Mouse (Mus musculus) embryonic facial prominence, embryonic 15.5 days (tissue): ENCODE results near the gene Stx6. TPM values are rescaled to one million over a fixed set of nuclear protein-coding genes. Genes with fewer than 3 reads are reported as not detected.

Experiments used
- ATAC-seq: fragments of 200-750 bp; cut with Nextera tagmentation; 2 replicates; pipeline ENCODE4 v1.8.0; 2017; ENCODE audit warnings: low read depth, moderate TSS enrichment; ENCODE audit not compliant: insufficient number of reproducible peaks, low FRiP score, low TSS enrichment
- H3K27ac ChIP-seq: fragments of 300-500 bp; sonication (generic); replicated peaks from 2 replicates; pipeline ENCODE4 v1.5.1; 2015; ENCODE audit warnings: mild to moderate bottlenecking, inconsistent platforms
- H3K27me3 ChIP-seq: fragments of 300-500 bp; sonication (generic); 2 replicates; pipeline ENCODE4 v1.6.1; 2015; ENCODE audit warnings: inconsistent platforms
- H3K36me3 ChIP-seq: fragments of 300-500 bp; sonication (generic); 2 replicates; pipeline ENCODE4 v1.6.1; 2015; ENCODE audit warnings: mild to moderate bottlenecking, inconsistent platforms
- H3K4me1 ChIP-seq: fragments of 300-500 bp; sonication (generic); 2 replicates; pipeline ENCODE4 v1.6.1; 2015; ENCODE audit warnings: inconsistent platforms
- H3K4me2 ChIP-seq: fragments of 300-500 bp; sonication (generic); replicated peaks from 2 replicates; pipeline ENCODE4 v1.6.1; 2015; ENCODE audit warnings: mild to moderate bottlenecking, inconsistent platforms
- H3K4me3 ChIP-seq: fragments of 300-500 bp; sonication (generic); replicated peaks from 2 replicates; pipeline ENCODE4 v1.5.1; 2015; ENCODE audit warnings: mild to moderate bottlenecking, inconsistent platforms
- H3K9ac ChIP-seq: fragments of 300-500 bp; sonication (generic); 2 replicates; pipeline ENCODE4 v1.6.1; 2015; ENCODE audit warnings: inconsistent platforms
- H3K9me3 ChIP-seq: fragments of 300-500 bp; sonication (generic); replicated peaks from 2 replicates; pipeline ENCODE4 v1.6.1; 2016; ENCODE audit warnings: inconsistent platforms
- WGBS: fragments of 180-500 bp; shearing (Covaris S2); methylation state at CpG from one replicate; pipeline ENCODE4 v1.1.7; 2015; 5-methylcytosine and 5-hydroxymethylcytosine counted together
- polyA plus RNA-seq: library from polyadenylated mRNA; unstranded; fragments of >200 nt; fragmentation: Nextera tagmentation; extraction: Ambion mirVana; gene quantifications from 2 replicates; pipeline ENCODE4 v1.2.1, GENCODE M21; 2015

Gene Stx6
- polyA plus RNA-seq, 1 experiment from 2014 or later = 86.5 TPM

DNA sequence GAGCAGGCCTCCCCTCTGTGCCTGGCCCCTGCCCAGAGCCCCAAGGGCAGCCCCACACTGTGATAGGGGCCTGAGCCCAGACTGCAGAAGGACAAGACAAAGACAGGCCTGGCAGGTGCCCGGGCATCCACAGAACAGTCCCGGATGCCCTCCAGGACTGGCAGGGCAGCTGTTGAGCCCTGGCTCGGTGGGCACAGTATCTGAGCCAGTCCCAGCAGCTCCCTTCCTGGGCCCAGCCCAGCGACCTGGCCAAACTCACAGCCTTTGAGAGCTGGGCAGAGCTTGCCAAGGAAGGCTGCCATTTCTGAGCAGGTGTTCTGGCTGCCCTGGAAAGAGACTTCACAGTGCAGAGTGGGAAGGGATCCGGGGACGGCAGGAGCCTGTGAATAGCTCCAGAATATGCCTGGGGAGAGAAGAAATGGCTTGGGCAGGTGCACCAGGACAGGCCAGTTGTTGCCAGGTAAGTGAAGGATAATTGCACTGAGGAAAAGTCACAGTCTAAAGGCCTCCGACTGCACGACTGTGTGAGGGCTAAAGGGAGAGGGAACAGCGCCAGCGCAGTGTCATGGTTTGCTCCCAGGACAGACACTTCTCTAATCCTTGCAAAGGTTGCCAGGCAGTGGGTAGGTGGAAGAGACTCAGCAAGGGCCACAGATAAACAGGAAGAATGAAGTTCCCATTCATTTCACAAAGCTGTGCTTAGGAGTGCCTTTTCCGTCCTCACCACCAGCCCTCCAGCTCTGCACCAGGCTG lies 51.7 kb downstream of the Stx6 start:
- Histone ChIP-seq H3K27me3 (no peaks in the 10 kb centered on the region), H3K9me3 (no peaks in the 10 kb centered on the region), H3K4me1 (peaks cover 67% of the 10 kb centered on the region), H3K27ac (no peak overlapping the region), H3K4me2 (no peak overlapping the region), H3K36me3 (no peaks in the 10 kb centered on the region), H3K9ac (no peak overlapping the region), H3K4me3 (no peak overlapping the region)
- no peak for ATAC-seq
- 64% methylated on average over 11 of the region's 11 CpGs for WGBS

DNA sequence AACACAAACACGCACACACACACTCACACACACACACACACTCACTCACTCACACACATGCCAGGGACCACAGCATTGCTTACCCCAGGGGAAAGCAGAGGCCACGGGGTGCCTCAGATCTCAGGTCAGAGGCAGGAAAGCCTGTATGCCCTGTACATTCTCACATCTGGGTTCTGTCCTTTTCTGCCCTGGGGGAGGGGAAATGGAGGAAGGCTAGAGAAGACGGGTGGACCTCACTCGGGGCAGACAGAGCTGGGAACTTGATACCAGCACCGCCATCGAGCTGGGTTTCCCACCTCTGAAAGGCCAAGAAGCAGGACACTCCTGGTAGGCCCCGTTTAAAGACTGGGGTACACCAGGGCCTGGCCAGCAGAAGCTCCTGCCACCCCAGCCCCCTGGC lies 52.5 kb downstream of the Stx6 start:
- no peak for ATAC-seq
- Histone ChIP-seq H3K9me3 (no peaks in the 10 kb centered on the region), H3K4me1 (peaks cover 67% of the 10 kb centered on the region), H3K4me3 (no peak overlapping the region), H3K27ac (no peak overlapping the region), H3K4me2 (no peak overlapping the region), H3K9ac (no peak overlapping the region), H3K27me3 (no peaks in the 10 kb centered on the region), H3K36me3 (no peaks in the 10 kb centered on the region)
- 8% methylated on average over 7 of the region's 7 CpGs for WGBS

DNA sequence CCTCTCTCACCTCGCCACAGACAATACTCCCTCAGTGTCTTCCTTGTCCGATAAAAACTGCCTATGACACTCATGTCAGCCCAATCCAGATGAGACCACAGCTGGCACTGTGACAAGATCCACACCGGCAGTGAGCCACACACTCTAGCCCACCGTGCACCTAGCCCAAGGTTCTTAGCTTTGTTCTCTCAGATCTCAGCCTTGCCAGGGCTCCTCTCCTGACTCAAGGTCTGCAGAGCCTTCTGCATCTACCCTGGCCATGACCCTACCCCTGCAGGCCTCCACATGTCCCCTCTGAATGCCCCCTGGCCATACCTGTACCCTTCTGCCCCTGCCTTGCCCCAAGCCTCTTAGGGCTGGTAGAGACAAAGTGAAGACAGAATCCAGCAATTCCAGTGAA lies 53.6 kb downstream of the Stx6 start:
- no peak overlapping the region for H3K4me2 ChIP-seq
- H3K27me3 ChIP-seq = no peaks in the 10 kb centered on the region
- no peaks in the 10 kb centered on the region for H3K9me3 ChIP-seq
- 0 out of 2 replicates have a peak, but pooled peaks cover 2% of the 10 kb centered on the region for H3K36me3 ChIP-seq
- H3K27ac ChIP-seq = peak overlapping the region; percentile 72; the same call in 1 of the 2 replicates
- ATAC-seq = no peak
- WGBS = 33% methylated on average over 4 of the region's 4 CpGs
- no peak overlapping the region for H3K4me3 ChIP-seq
- H3K4me1 ChIP-seq = peaks cover 76% of the 10 kb centered on the region
- H3K9ac ChIP-seq = no peak overlapping the region

DNA sequence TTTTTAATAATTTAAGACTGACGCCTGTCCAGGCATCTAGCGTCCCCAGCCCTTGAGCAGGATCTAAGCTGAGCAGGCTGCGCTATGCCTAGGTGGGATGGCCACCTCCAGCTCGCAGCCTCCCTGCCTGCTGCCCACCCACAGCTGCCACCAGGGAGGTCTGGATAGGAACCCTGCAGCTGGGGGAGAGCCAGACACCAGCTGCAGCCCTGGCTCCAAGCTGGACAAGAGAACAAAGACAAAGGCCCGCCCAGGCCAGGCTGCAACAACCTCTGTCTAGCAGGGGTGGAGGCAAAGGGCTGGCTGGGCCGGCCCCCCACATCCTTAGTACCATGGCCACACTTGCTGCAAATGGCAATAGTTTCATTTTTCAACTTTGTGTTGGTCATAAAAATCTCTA lies 54.0 kb downstream of the Stx6 start:
- peaks cover 77% of the 10 kb centered on the region for H3K4me1 ChIP-seq
- WGBS = 17% methylated on average over 6 of the region's 6 CpGs
- H3K4me2 ChIP-seq = no peak overlapping the region
- no peak overlapping the region for H3K4me3 ChIP-seq
- peak overlapping the region; percentile 72 for H3K27ac ChIP-seq
- H3K27me3 ChIP-seq = no peaks in the 10 kb centered on the region
- no peaks in the 10 kb centered on the region for H3K9me3 ChIP-seq
- peak; percentile 46; the same call in 1 of the 2 replicates for ATAC-seq
- 0 out of 2 replicates have a peak, but pooled peaks cover 6% of the 10 kb centered on the region for H3K36me3 ChIP-seq
- H3K9ac ChIP-seq = no peak overlapping the region

DNA sequence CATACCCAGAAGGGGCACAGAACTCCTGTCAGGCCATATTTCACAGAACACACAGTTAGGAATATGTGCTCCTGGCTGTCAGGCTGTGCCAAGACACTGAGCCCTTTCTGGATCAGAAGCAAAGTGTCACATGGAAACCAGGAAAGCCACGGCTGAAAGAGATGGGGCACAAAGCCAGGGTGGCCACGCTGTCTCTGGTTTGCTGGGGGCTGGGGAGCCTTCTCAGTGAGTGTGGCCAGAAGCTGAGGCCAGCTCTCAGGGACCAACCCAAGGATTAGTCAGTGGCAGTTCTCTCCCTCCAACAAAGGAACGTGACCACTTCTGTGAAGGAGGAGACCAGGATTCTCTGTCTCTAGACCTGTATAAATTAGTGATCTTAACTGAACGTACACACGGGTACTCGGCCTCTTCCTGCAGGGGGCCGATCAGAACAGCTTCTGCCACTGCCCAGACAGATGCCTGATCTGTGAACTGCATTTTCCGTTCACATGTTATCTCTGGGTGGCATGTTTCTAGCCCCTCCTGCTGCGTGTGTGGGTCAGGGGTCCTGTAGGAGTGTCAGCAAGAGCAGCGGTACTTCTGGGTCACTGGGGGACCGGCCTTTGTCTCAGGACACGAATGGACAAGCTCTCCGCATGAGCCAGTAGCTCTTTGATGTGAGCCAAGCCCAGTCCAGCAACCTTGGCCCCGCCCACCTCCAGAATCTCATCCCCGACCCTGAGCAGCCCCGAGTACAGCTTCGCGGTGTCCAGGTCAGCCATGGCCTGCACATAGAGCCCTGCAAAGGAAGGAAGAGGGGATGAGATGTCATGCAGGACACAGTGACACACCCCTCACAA lies 54.6 kb downstream of the Stx6 start:
- no peaks in the 10 kb centered on the region for H3K9me3 ChIP-seq
- peaks cover 79% of the 10 kb centered on the region for H3K4me1 ChIP-seq
- no peaks in the 10 kb centered on the region for H3K27me3 ChIP-seq
- no peak overlapping the region for H3K9ac ChIP-seq
- H3K4me2 ChIP-seq = no peak overlapping the region
- no peak for ATAC-seq
- H3K27ac ChIP-seq = peak overlapping the region; percentile 72
- 0 out of 2 replicates have a peak, but pooled peaks cover 6% of the 10 kb centered on the region for H3K36me3 ChIP-seq
- WGBS = 28% methylated on average over 18 of the region's 18 CpGs
- no peak overlapping the region for H3K4me3 ChIP-seq

DNA sequence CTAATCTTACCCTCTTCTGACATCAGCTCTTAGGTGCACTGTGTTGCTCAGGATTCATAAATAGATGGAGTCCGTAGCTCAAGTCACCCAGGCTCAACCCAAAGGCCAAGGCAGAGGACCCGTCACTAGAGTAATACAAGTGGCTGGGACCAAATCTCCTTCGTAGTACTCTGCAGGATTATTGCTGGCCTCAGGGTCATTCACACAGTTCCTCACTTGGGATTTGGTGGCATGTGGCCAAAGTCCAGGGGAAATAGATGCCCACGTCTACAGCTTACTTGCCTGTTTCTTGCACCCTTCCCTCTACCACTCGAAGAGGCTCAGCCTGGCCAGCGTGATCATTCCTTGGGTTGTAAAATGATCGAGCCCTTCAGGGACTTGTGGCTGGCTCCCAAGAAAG lies 55.4 kb downstream of the Stx6 start:
- ATAC-seq = no peak
- H3K9me3 ChIP-seq = no peaks in the 10 kb centered on the region
- H3K27ac ChIP-seq = no peak overlapping the region
- no peak overlapping the region for H3K9ac ChIP-seq
- H3K4me3 ChIP-seq = no peak overlapping the region
- 74% methylated on average over 7 of the region's 7 CpGs for WGBS
- H3K4me1 ChIP-seq = peaks cover 75% of the 10 kb centered on the region
- no peaks in the 10 kb centered on the region for H3K27me3 ChIP-seq
- 0 out of 2 replicates have a peak, but pooled peaks cover 6% of the 10 kb centered on the region for H3K36me3 ChIP-seq
- no peak overlapping the region for H3K4me2 ChIP-seq

DNA sequence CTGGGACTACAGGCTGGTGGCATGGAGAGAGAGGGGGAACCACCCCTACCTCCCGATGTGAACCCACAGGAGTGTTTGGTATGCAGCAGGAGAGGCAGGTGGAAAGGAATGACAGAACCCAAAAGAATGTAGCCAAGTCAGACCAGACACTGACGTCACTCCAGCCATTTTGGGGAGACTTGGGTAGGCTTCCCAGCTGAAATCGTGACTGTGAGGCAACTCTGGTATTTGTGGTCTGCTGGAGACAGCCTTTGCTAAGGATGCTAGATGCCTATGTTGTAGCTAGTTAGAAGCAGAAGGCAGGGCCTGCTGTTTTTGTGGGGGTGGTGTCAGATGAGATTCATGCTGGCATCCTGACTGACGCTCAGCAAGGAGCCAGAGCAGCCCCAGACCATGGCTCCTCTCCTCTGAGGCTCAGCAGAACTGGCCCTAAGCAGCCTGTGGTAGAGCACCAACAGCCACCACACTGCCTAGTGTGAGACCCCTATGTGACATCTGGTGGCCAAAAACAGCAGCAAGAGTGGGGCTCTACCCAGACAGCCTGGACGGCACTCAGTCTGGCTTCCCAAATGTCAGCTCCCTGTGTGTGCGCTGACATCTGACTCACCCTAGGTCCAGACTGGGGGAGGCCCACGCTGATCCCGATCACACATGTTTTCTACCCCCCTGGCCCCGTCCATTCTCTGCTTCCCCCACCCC lies 56.7 kb downstream of the Stx6 start:
- Histone ChIP-seq H3K4me3 (no peak overlapping the region), H3K36me3 (0 out of 2 replicates have a peak, but pooled peaks cover 11% of the 10 kb centered on the region), H3K27me3 (no peaks in the 10 kb centered on the region), H3K4me1 (peaks cover 75% of the 10 kb centered on the region), H3K9me3 (no peaks in the 10 kb centered on the region), H3K27ac (no peak overlapping the region), H3K9ac (no peak overlapping the region), H3K4me2 (no peak overlapping the region)
- WGBS = 26% methylated on average over 9 of the region's 9 CpGs
- 0 out of 2 replicates have a peak, but pooled peaks have one; percentile 8 for ATAC-seq

DNA sequence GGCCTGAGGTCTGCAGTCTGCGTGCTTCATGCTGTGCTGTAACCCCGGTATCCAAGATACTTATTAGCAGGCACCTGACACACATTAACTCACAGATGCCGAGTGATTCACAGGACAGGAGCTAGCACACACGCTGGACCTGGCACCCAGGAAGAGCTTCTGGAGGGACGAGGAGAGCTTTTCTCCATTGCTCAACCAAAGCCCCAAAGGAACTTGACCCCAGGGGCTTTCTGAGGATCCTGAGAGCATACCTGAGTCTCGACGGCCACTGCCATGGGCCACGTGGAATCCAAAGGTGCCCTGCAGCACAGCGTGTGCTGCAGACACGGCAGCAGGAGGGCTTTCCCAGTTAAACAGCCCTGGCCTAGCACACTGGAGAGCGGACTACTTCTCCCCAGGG lies 57.8 kb downstream of the Stx6 start:
- no peaks in the 10 kb centered on the region for H3K27me3 ChIP-seq
- H3K9me3 ChIP-seq = no peaks in the 10 kb centered on the region
- no peak overlapping the region for H3K9ac ChIP-seq
- peaks cover 67% of the 10 kb centered on the region for H3K4me1 ChIP-seq
- H3K36me3 ChIP-seq = 0 out of 2 replicates have a peak, but pooled peaks cover 14% of the 10 kb centered on the region
- ATAC-seq = no peak
- 41% methylated on average over 11 of the region's 11 CpGs for WGBS
- H3K27ac ChIP-seq = peak overlapping the region; percentile 48
- H3K4me2 ChIP-seq = no peak overlapping the region
- H3K4me3 ChIP-seq = no peak overlapping the region

DNA sequence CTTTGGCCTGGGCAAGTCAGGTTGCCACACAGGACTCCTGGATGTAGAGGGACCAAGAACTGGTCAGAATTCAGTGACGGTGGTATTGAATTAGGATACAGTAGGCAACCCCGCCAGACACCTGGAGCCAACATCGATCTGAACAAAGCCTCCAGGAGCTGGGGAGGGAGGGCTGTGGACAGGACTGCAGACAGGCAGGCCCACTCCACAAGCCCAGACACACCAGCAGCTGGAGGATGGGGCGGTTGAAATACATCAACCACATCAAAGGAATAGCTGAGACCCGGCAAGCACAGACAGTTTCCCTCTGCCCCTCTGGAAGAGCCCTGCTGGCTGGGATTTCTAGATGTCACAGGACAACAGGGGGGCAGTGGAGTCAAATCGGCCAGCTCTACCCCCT lies 58.3 kb downstream of the Stx6 start:
- H3K4me3 ChIP-seq = no peak overlapping the region
- H3K36me3 ChIP-seq = 0 out of 2 replicates have a peak, but pooled peaks cover 15% of the 10 kb centered on the region
- H3K9ac ChIP-seq = no peak overlapping the region
- no peaks in the 10 kb centered on the region for H3K27me3 ChIP-seq
- H3K9me3 ChIP-seq = no peaks in the 10 kb centered on the region
- H3K4me1 ChIP-seq = peaks cover 66% of the 10 kb centered on the region
- ATAC-seq = no peak
- H3K4me2 ChIP-seq = no peak overlapping the region
- 25% methylated on average over 6 of the region's 6 CpGs for WGBS
- peak overlapping the region; percentile 48 for H3K27ac ChIP-seq

DNA sequence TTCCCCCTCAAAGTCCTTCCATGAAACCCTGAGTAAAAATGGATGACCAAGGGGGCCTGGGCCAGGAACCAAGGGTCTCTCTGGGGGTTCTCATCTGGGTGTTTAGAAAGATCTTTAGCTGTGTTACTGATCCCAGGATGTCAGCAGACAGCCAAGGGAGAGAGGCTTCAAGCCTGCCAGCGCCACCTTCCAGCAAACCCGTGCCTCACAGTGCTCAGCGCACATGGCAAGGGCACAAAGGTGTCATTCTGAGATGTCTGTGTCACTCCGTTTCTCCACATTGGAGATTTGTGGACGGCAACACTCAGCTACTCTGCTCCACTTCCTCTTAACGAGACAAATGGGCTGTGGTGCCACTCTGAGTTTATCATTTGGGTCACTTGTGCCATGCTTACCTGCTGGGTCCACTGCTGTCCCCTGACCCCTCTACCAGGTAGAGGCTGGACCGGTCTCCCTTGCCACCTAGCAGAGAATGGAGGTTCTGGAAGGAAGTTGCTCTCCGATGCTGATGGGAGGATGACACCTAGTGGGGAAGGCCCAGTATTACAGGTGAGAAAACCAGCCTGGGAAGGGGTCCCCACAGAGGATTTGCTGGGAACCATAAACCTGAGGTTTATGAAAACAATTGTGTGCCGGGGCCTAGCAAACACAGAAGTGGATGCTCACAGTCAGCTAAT lies 59.5 kb downstream of the Stx6 start:
- no peak for ATAC-seq
- Histone ChIP-seq H3K9ac (no peak overlapping the region), H3K4me2 (no peak overlapping the region), H3K27ac (no peak overlapping the region), H3K36me3 (0 out of 2 replicates have a peak, but pooled peaks cover 15% of the 10 kb centered on the region), H3K4me1 (peaks cover 63% of the 10 kb centered on the region), H3K27me3 (no peaks in the 10 kb centered on the region), H3K9me3 (no peaks in the 10 kb centered on the region), H3K4me3 (no peak overlapping the region)
- WGBS = 47% methylated on average over 9 of the region's 9 CpGs
